Mouse (Mus musculus) cerebellum, adult 9-11 months (tissue): ENCODE results near the gene Trim31.
A peak's percentile ranks its signal among the peaks of the same experiment; 100 is the strongest.

Experiments
- DNase-seq: peaks from one replicate; pipeline ENCODE4 v3.0.0; 2022

Trim31 gene

DNA sequence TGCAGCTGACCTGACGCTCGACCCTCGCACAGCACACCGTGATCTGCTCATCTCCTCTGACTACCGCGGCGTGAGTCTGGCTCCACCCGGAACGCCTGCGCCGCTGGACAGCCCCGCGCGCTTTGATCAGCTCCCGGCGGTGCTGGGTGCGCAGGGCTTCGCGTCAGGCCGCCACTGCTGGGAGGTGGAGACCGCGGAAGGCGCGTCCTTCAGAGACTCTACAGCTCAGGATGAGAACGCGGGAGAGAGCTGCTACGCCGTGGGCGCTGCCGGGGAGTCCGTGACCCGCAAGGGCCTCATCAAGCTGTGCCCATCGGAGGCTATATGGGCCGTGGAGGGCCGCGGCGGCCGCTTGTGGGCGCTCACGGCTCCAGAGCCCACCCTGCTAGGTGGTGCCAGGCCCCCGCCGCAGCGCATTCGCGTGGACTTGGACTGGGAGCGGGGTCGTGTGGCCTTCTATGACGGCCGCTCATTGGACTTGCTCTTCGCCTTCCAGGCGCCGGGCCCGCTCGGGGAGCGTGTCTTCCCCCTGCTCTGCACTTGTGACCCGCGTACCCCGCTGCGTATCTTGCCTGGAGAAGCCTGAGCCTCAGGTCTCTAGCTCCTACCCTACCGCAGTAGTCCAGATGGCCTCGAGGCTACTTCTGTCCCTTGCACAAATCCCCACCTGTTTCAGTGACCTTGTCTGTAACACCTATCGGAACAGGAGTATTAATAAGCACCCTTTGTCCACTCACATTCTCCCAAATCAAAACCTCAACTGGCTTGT, 49.3 kb downstream of the Trim31 start:
- DNase-seq, result peak; percentile 72

DNA sequence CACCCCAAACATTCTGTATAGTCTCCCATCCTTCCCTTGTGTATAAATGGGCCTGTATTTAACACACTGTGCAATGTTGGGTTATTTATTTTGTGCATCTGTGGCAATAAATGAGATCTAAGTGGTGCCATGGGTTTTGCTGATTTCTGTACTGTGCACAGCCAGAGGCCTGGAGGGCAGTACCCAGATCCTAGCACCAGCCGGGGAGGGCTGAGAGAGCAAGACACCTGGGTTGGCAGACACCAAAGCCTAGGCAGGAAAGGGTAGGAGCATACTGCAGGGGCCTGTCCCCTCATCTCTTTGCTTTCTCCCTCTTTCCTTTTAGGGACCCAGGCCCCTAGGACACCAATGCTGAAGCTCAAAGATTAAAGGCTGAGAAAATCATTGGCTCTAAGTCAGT, 50.4 kb downstream of the Trim31 start:
- DNase-seq, result no peak

DNA sequence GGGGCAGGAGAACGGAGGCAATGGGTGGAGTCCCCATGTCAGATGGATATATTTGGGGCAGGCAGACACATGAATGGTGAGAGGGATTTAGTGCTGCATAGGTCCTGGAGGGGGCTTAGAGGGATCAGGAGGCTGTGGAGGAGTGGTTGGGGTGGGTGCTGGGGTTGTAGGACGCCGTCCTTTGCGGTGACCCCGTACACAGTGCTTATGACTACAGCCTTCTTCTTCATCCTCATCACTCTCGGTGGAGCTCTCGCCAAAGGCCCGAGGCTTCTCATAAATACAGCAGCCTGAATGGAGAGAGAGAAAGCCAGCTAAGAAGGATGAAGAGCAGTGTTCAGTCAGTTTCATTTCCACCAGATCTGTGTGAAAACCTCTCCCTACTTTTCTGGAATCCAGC, 51.3 kb downstream of the Trim31 start:
- peak; percentile 45 for DNase-seq

DNA sequence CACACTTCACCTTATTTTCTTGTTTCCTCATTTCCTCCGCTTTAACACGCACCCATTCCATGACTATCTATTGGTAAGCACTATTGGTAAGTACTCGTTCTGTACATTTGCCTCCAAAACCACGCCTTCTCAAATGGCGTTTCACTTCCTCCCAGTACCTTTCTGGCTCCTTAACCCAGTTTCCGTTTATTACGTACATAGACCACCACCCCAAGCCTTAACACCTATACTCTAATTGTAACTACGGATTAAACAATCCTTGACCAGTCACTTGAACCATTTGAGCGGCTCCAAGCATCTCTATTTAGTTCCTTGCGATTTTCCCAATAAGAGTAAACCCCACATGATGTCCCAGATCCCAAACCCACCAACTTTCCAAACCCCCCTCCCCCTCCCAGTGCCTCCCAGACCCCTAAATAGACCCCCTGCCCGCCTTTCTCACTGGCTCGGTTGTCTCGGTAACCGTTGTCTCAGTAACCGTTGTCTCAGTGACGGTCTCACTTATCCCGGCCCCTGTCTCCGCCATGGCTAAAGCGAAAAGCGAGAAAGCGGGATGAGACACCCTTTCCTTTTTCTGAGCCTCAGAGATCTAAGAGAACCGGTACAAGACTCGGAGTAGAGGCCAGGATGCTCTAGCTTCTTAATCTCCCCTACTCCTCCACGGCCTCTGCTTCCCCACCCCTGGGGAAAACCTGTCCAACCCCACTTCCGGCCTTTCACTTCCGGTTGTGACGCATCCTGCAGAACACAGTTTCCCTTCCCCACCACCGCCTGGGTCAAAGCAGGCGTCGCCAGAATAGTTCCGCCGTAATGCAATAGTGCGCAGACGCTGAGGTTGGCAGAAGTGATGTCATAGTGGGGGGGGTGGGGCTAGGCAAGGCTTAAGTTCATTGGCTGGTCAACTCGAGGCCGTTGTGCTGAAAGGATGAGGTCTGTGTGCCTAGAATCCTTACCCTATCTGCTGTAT, 53.3 kb downstream of the Trim31 start, which contains the start of gene Ppp1r11:
Gene Ppp1r11 (minus strand): TSS at position 761 of the 967 bp plus-strand sequence.
- DNase-seq, result peak; percentile 98

DNA sequence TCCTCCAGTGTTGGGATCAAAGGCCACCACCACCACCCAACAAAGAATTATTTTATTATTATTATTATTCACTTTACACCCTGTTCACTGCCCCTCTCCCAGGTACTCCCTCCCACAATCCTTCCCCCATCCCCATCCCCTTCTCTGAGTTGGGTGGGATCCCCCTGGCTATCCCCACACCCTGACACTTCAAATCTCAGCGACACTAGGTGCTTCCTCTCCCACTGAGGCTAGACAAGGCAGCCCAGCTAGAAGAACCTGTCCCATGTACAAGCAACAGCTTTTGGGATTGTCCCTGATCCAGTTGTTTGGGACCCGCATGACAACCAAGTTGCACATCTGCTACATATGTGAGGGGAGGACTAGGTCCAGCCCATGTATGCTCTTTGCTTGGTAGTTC, 54.7 kb downstream of the Trim31 start:
- peak; percentile 62 for DNase-seq

DNA sequence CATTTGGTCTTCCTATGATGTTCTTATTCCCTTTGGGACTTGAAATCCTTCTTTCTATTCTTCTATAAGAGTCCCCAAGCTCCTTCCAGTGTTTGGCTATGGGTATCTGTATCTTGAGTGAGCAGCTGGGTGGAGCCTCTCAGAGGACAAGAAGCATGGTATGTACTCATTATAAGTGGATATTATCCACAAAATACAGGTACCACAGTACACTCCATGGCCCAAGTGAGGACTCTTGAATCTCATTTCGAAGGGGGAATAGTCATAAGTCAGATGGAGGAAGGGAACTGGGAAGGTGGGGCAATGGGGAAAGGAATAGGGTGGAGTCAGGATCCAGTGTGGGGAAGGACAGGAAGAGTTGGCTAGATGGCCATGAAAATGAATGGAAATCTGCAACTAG, 55.1 kb downstream of the Trim31 start:
- DNase-seq, result peak; percentile 40

DNA sequence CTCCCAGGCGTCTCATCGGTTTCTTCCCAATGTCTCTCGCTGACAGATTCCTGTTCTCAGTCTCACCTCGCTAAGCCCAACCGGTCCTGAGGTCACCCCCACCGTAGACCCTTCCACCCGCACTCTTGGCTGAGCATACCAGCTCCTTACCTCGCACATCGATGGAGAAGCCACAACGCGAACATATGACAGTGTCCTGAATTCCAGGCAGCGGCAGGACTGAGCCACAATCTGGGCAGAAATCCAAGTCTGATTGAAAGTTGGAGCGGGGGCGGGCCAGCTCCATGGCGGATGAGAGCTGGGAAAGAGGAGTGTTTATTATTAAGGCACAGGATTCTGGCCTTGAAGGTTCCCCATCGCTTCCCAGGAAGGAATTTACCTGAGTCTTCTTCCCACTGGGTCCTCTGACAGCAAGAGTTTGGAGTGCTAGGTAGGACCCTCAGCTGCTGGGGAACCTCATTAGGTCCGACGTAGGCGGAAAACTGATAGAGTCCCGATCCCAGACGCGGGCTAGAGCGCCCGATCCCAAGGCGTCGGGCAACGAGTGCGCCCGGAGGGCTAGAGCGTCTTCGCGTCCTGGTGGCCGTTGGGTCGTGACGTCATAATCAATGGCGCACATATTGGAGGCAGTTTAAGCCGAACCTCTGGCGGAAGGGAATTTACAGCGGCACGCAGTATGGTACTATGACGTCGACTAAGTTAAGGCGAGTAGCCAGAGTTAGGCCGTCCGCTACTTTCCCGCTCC, 60.3 kb downstream of the Trim31 start, which contains the start of the genes Znrd1 and Znrd1as:
Gene Znrd1 (minus strand): TSS at position 561 of the 745 bp plus-strand sequence.
Gene Znrd1as (plus strand): TSS at position 594 of the 745 bp plus-strand sequence.
- peak; percentile 95 for DNase-seq

DNA sequence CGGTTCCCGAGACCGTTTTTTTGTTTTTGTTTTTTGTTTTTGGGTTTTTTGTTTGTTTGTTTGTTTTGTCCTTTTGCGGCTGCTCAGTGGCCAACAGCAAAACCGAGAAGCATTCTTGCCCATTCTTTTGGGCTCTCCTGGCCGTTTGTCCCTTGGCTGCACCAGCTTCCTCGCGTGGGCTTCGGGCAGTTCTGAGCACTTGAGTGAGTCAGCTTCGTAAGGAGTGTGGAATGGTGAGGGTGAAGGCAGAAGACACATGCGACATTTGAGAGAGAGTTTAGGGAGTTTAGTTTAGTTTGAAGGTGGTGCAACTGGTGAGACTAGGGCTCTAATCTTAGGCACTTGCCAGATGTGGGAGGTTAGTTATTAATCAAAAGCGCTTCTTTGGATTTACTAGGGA, 61.0 kb downstream of the Trim31 start:
- DNase-seq, result no peak
